Mouse (Mus musculus) embryonic facial prominence, embryonic 11.5 days (tissue): Measurements from ENCODE around the gene Herc4. TPM values are rescaled to one million over a fixed set of nuclear protein-coding genes. Genes with fewer than 3 reads are reported as not detected.

ENCODE experiments used
- ATAC-seq: fragments of 200-750 bp; cut with Nextera tagmentation; replicated peaks from 2 replicates; pipeline ENCODE4 v1.8.0; 2017; ENCODE audit warnings: low read depth; ENCODE audit not compliant: insufficient number of reproducible peaks, low FRiP score, low TSS enrichment
- DNase-seq: peaks from one replicate; pipeline ENCODE4 v3.0.0-alpha.2; 2015; ENCODE audit warnings: low spot score
- H3K27ac ChIP-seq: fragments of 300-500 bp; sonication (generic); replicated peaks from 2 replicates; pipeline ENCODE4 v1.5.1; 2014; ENCODE audit warnings: mild to moderate bottlenecking, low read depth, low read length, control low read depth
- H3K27me3 ChIP-seq: fragments of 300-500 bp; sonication (generic); 2 replicates; pipeline ENCODE4 v1.6.1; 2014; ENCODE audit warnings: mild to moderate bottlenecking, low read length, moderate library complexity, mixed read lengths; ENCODE audit not compliant: control insufficient read depth, insufficient read depth
- H3K36me3 ChIP-seq: fragments of 300-500 bp; sonication (generic); replicated peaks from 2 replicates; pipeline ENCODE4 v1.6.1; 2014; ENCODE audit warnings: low read depth, mild to moderate bottlenecking, low read length, moderate library complexity, mixed read lengths; ENCODE audit not compliant: control insufficient read depth, insufficient read depth
- H3K4me1 ChIP-seq: fragments of 300-500 bp; sonication (generic); 2 replicates; pipeline ENCODE4 v1.6.1; 2014; ENCODE audit warnings: low read length, mixed read lengths; ENCODE audit not compliant: control insufficient read depth, insufficient read depth
- H3K4me2 ChIP-seq: fragments of 300-500 bp; sonication (generic); 2 replicates; pipeline ENCODE4 v1.6.1; 2014; ENCODE audit warnings: low read depth, mild to moderate bottlenecking, control low read depth, low read length, moderate library complexity
- H3K4me3 ChIP-seq: fragments of 300-500 bp; sonication (generic); 2 replicates; pipeline ENCODE4 v1.5.1; 2014; ENCODE audit warnings: low read depth, low read length, control low read depth
- H3K9ac ChIP-seq: fragments of 300-500 bp; sonication (generic); replicated peaks from 2 replicates; pipeline ENCODE4 v1.6.1; 2014; ENCODE audit warnings: mild to moderate bottlenecking, control low read depth, low read length
- H3K9me3 ChIP-seq: fragments of 300-500 bp; sonication (generic); replicated peaks from 2 replicates; pipeline ENCODE4 v1.6.1; 2016; ENCODE audit warnings: mild to moderate bottlenecking, low read length, inconsistent platforms, mixed read lengths; ENCODE audit not compliant: control insufficient read depth
- WGBS: fragments of 180-500 bp; shearing (Covaris S2); extraction: QIAGEN DNeasy Blood & Tissue Kit; methylation state at CpG from one replicate; pipeline ENCODE4 v1.1.7; 2014; 5-methylcytosine and 5-hydroxymethylcytosine counted together
- polyA plus RNA-seq: library from polyadenylated mRNA; unstranded; fragments of >200 nt; fragmentation: Nextera tagmentation; extraction: Ambion mirVana; gene quantifications from 2 replicates; pipeline ENCODE4 v1.2.1, GENCODE M21; 2014

Herc4 gene
- 53.4 and 57.9 TPM in 2 replicates for polyA plus RNA-seq

DNA sequence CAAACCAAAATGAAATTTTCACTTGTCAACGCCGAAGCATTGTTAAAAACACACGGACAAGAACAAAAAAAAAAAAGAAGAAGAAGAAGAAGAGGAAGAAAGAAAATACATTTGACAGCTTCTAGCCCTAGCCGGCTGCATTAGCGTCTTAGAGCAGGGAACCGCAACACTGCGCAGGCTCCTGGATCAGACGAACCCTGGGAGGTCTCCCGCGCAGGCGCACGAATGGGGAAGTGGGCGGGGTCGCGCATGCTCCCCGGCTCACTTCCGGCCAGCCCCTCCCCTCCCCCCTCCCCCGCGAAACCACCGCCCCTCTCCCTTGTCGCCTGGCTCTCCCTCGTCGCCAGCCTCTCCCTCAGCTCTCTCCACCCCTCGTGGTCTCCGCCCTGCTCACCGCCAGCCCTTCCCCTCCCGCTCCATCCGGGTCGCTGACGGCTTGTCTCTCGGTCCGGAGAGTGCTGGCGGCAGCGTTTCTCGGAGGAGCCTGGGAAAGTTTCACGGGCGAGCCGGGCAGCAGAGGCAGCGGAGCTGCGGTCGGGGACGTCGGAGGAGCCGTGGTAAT is at the start of gene Herc4:
Gene Herc4, plus strand, starts transcription at position 318 of the 562 bp plus-strand sequence.
- ATAC-seq (peak; percentile 99), DNase-seq (peak; percentile 93)
- Histone ChIP-seq H3K4me2 (peak within 1 kb of the TSS; percentile 53), H3K27me3 (no peaks in the 10 kb centered on the region), H3K9me3 (no peaks in the 10 kb centered on the region), H3K27ac (peak within 1 kb of the TSS; percentile 96), H3K4me1 (no peaks in the 10 kb centered on the region), H3K4me3 (peak within 1 kb of the TSS; percentile 92), H3K9ac (peak within 1 kb of the TSS; percentile 96), H3K36me3 (no peaks in the 10 kb centered on the region)
- under 1% methylated on average over 41 of the region's 44 CpGs for WGBS

DNA sequence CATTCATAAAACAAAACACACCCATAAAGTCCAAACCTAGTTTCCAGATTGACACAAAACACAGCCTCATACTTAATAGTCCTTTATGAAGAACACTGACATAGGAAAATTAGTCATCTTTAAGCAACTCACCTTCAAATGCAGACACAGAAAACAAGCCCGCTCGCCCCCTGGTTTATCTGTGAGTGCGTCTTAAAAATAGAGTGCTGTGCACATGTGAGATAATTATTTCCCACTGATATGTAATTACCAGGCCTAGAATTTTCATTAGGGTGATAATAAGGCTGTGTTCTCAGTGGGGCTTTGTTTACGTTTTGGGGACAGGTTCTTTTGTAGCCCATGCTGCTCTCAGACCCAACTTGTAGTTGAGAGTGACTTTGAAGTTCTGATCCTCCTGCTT is 44.6 kb upstream of the Herc4 start:
- no peak overlapping the region for H3K4me3 ChIP-seq
- no peak overlapping the region for H3K27ac ChIP-seq
- H3K27me3 ChIP-seq = no peaks in the 10 kb centered on the region
- H3K4me2 ChIP-seq = no peak overlapping the region
- no peaks in the 10 kb centered on the region for H3K9me3 ChIP-seq
- DNase-seq (no peak), ATAC-seq (no peak)
- H3K4me1 ChIP-seq = no peaks in the 10 kb centered on the region
- H3K36me3 ChIP-seq = no peaks in the 10 kb centered on the region
- no peak overlapping the region for H3K9ac ChIP-seq
- WGBS = 80% methylated on average over 4 of the region's 4 CpGs

DNA sequence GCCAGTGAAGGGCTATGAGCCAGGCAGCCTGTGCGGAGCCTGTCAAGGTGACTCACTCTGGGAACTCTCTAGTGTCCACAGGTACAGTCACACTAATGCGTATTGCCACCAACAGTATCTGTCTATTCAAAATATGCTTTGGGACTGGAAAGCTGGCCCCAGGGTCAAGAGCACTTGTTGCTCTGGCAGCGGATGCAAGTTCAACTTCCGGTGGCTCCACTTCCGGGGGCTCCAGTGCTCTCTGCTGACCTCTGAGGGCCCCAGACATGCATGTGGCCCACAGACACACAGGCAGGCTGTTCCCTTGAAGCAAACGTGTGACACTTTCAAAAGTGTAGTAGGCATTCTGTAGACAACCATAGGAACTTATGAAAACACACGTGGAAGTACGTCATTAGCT is 42.1 kb upstream of the Herc4 start:
- no peak for DNase-seq

GRCm38 (mm10) chr10:63203002-63203401 is 40.6 kb upstream of the Herc4 start:
- no peaks in the 10 kb centered on the region for H3K27me3 ChIP-seq
- no peaks in the 10 kb centered on the region for H3K4me1 ChIP-seq
- H3K27ac ChIP-seq = no peak overlapping the region
- no peaks in the 10 kb centered on the region for H3K9me3 ChIP-seq
- ATAC-seq = no peak
- DNase-seq = no peak
- no peak overlapping the region for H3K4me3 ChIP-seq
- WGBS = 76% methylated on average over 3 of the region's 3 CpGs
- no peaks in the 10 kb centered on the region for H3K36me3 ChIP-seq
- no peak overlapping the region for H3K4me2 ChIP-seq
- no peak overlapping the region for H3K9ac ChIP-seq

More for the DNA sequence above, 42.1 kb upstream of the Herc4 start:
- Histone ChIP-seq H3K4me3 (no peak overlapping the region), H3K9ac (no peak overlapping the region), H3K4me2 (no peak overlapping the region), H3K4me1 (no peaks in the 10 kb centered on the region), H3K9me3 (no peaks in the 10 kb centered on the region), H3K36me3 (no peaks in the 10 kb centered on the region), H3K27me3 (no peaks in the 10 kb centered on the region), H3K27ac (no peak overlapping the region)
- no peak for ATAC-seq
- 74% methylated on average over 8 of the region's 8 CpGs for WGBS

DNA sequence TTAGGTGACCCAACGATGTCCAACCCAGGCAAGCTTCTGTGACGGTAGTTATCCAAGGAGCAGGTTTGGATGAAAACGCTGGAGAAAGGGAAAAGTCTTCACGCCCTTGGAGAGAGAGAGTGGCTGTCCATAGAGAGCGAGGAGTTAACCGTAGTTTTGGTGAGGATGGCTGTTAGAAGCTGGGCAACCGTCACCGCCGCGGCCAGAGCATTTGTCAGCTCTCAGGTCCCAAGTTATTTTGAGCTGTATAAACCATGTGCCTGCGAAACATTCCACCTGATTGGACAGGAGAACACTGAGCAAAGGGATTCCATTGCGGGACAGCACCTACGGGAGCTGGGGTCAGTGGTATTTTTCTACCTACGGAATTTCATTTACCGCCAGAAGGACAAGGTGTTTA is 39.9 kb upstream of the Herc4 start, which contains the start of gene Mypn:
Gene Mypn, minus strand, starts transcription at position 225 of the 400 bp plus-strand sequence.
- DNase-seq (no peak), ATAC-seq (no peak)
- no peaks in the 10 kb centered on the region for H3K4me1 ChIP-seq
- no peak within 1 kb of the TSS for H3K4me3 ChIP-seq
- H3K36me3 ChIP-seq = no peaks in the 10 kb centered on the region
- H3K4me2 ChIP-seq = no peak within 1 kb of the TSS
- no peaks in the 10 kb centered on the region for H3K27me3 ChIP-seq
- H3K27ac ChIP-seq = no peak within 1 kb of the TSS
- H3K9me3 ChIP-seq = no peaks in the 10 kb centered on the region
- no peak within 1 kb of the TSS for H3K9ac ChIP-seq
- 88% methylated on average over 15 of the region's 15 CpGs for WGBS

DNA sequence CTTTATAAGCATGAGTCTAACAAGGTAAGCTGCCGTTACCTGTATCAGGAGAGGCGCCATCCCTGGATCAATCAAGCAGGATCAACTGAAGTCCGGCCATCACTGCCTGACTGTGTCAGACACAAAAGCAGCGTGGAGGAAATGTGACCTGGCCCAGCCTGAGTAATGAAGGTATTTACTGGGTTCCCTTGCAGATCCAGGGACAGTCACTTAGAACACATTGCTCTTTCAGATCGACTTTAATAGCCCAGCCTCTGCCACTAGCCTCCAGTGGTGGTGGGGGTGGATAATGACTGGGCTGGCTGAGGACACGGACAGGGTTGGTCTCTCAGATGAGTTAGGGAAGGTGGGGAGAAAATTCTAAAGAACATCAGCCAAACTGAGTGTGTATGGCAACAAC is 34.7 kb upstream of the Herc4 start:
- H3K36me3 ChIP-seq = no peaks in the 10 kb centered on the region
- H3K4me3 ChIP-seq = no peak overlapping the region
- 60% methylated on average over 6 of the region's 6 CpGs for WGBS
- ATAC-seq = no peak
- no peaks in the 10 kb centered on the region for H3K9me3 ChIP-seq
- no peaks in the 10 kb centered on the region for H3K27me3 ChIP-seq
- no peak for DNase-seq
- no peak overlapping the region for H3K9ac ChIP-seq
- H3K27ac ChIP-seq = no peak overlapping the region
- H3K4me1 ChIP-seq = no peaks in the 10 kb centered on the region
- H3K4me2 ChIP-seq = no peak overlapping the region

GRCm38 (mm10) chr10:63221081-63221783 is 22.4 kb upstream of the Herc4 start:
- H3K4me3 ChIP-seq = no peak overlapping the region
- H3K4me1 ChIP-seq = no peaks in the 10 kb centered on the region
- no peak overlapping the region for H3K9ac ChIP-seq
- ATAC-seq (no peak), DNase-seq (no peak)
- H3K9me3 ChIP-seq = no peaks in the 10 kb centered on the region
- H3K27me3 ChIP-seq = no peaks in the 10 kb centered on the region
- 77% methylated on average over 7 of the region's 7 CpGs for WGBS
- H3K4me2 ChIP-seq = no peak overlapping the region
- no peaks in the 10 kb centered on the region for H3K36me3 ChIP-seq
- H3K27ac ChIP-seq = no peak overlapping the region

DNA sequence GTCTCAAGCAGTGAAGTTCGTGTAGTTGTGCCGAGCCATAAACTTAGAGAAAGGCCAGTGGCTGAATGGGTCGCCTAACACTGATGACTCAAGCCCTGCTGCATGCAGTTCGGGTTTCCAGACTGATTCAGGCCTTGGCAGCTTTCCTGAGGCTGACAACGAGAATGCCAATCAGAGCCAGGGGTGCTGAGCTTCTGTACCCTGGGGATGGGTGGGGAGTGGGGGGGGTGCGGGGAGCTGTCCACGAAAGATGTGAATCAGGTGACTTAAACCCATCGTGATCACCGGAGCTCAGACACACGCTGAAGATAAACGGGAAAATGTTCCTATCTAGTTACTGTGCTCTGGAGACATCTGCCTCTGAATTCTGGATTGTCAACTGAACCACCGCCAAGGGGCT is 19.3 kb upstream of the Herc4 start:
- DNase-seq = no peak
- H3K27ac ChIP-seq = no peak overlapping the region
- 82% methylated on average over 12 of the region's 12 CpGs for WGBS
- ATAC-seq = no peak
- H3K36me3 ChIP-seq = no peaks in the 10 kb centered on the region
- no peaks in the 10 kb centered on the region for H3K27me3 ChIP-seq
- no peaks in the 10 kb centered on the region for H3K4me1 ChIP-seq
- H3K9me3 ChIP-seq = no peaks in the 10 kb centered on the region
- no peak overlapping the region for H3K4me3 ChIP-seq
- H3K9ac ChIP-seq = no peak overlapping the region
- no peak overlapping the region for H3K4me2 ChIP-seq
